Mouse (Mus musculus) midbrain, embryonic 10.5 days (tissue): ENCODE data around the gene Scrg1. TPM values are rescaled to one million over a fixed set of nuclear protein-coding genes. Genes with fewer than 3 reads are reported as not detected.
"Not testable (repeated sequence)": the region's sequence is repeated elsewhere in the genome, so short reads cannot be mapped to it uniquely, and the experiment has no call there.

ENCODE experiments used
- DNase-seq: peaks from one replicate; pipeline ENCODE4 v3.0.0-alpha.2; 2017; ENCODE audit warnings: low spot score
- H3K27ac ChIP-seq: fragments of 300-500 bp; sonication (generic); replicated peaks from 2 replicates; pipeline ENCODE4 v1.5.1; 2016; ENCODE audit warnings: mild to moderate bottlenecking
- H3K27me3 ChIP-seq: fragments of 300-500 bp; sonication (generic); 2 replicates; pipeline ENCODE4 v1.6.1; 2016; ENCODE audit warnings: low read depth, mild to moderate bottlenecking; ENCODE audit not compliant: poor library complexity, severe bottlenecking
- H3K36me3 ChIP-seq: fragments of 300-500 bp; sonication (generic); 2 replicates; pipeline ENCODE4 v1.6.1; 2016; ENCODE audit warnings: mild to moderate bottlenecking, moderate library complexity
- H3K4me1 ChIP-seq: fragments of 300-500 bp; sonication (generic); 2 replicates; pipeline ENCODE4 v1.6.1; 2016
- H3K4me3 ChIP-seq: fragments of 300-500 bp; sonication (generic); 2 replicates; pipeline ENCODE4 v1.5.1; 2016; ENCODE audit warnings: mild to moderate bottlenecking, moderate library complexity
- H3K9me3 ChIP-seq: fragments of 300-500 bp; sonication (generic); replicated peaks from 2 replicates; pipeline ENCODE4 v1.6.1; 2016; ENCODE audit warnings: mild to moderate bottlenecking
- WGBS: fragments of 180-500 bp; shearing (Covaris S2); methylation state at CpG from one replicate; pipeline ENCODE4 v1.1.7; 2016; 5-methylcytosine and 5-hydroxymethylcytosine counted together
- polyA plus RNA-seq: library from polyadenylated mRNA; unstranded; fragments of >200 nt; fragmentation: Nextera tagmentation; extraction: Ambion mirVana; gene quantifications from 2 replicates; pipeline ENCODE4 v1.2.1, GENCODE M21; 2016

The Scrg1 gene
- 0.35 TPM in 1 of 2 replicates, not detected in the other for polyA plus RNA-seq

GRCm38 (mm10) chr8:57455765-57456164 lies at the start of gene Scrg1:
Scrg1 (plus strand) TSS chr8:57455923.
- Histone ChIP-seq H3K4me1 (no peaks in the 10 kb centered on the region), H3K27me3 (no peaks in the 10 kb centered on the region), H3K9me3 (no peaks in the 10 kb centered on the region), H3K4me3 (no peak within 1 kb of the TSS), H3K36me3 (no peaks in the 10 kb centered on the region), H3K27ac (no peak within 1 kb of the TSS)
- no peak for DNase-seq
- 83% methylated on average over 3 of the region's 3 CpGs for WGBS

DNA sequence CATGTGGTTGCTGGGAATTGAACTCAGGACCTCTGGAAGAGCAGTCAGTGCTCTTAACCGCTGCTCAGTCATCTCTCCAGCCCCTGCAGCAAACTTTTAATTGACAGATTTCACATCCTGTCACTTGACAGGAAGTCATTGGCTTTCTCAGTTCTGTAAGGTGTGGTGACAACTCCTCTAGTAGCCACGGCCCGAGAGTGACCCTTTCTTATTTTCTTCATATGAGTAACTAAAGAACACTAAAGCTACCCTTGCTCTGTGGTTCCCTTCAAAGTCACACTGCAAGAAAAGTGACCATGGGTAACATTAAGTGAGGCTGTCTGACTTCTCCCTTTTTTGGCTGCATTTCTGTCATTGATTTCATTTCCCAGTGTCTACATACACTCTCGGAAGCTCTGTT lies 49.4 kb upstream of the Scrg1 start:
- H3K27me3 ChIP-seq: peaks cover 44% of the 10 kb centered on the region

DNA sequence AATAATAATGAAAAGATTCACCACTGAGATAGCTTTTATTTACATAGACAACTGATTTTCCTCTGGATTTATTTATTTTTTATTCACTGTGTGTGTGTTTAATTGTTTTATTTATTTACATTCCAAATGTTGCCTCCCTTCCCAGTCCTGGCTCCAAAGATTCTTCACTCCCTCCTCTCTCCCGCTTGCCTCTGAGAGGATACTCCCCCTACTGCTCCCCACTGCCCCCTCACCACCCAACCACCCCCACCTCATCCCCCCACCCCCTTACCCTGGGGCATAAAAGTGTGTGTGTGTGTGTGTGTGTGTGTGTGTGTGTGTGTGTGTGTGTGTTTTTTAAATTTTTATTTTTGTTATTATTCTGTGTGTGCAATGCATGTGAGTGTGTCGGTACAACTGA lies 46.4 kb upstream of the Scrg1 start:
- H3K9me3 ChIP-seq: no peaks in the 10 kb centered on the region
- peak overlapping the region; percentile 44; the same call in 1 of the 2 replicates for H3K4me3 ChIP-seq
- DNase-seq: no peak
- WGBS: 33% methylated on average over 2 of the region's 2 CpGs
- peaks cover 59% of the 10 kb centered on the region for H3K4me1 ChIP-seq
- peaks cover 56% of the 10 kb centered on the region for H3K27me3 ChIP-seq
- H3K36me3 ChIP-seq: no peaks in the 10 kb centered on the region
- peak overlapping the region; percentile 83 for H3K27ac ChIP-seq

More for the DNA sequence above, 49.4 kb upstream of the Scrg1 start:
- H3K4me3 ChIP-seq: no peak overlapping the region
- WGBS: 87% methylated on average over 4 of the region's 4 CpGs
- H3K4me1 ChIP-seq: peaks cover 75% of the 10 kb centered on the region
- DNase-seq: no peak
- no peaks in the 10 kb centered on the region for H3K36me3 ChIP-seq
- H3K27ac ChIP-seq: no peak overlapping the region
- H3K9me3 ChIP-seq: no peaks in the 10 kb centered on the region

DNA sequence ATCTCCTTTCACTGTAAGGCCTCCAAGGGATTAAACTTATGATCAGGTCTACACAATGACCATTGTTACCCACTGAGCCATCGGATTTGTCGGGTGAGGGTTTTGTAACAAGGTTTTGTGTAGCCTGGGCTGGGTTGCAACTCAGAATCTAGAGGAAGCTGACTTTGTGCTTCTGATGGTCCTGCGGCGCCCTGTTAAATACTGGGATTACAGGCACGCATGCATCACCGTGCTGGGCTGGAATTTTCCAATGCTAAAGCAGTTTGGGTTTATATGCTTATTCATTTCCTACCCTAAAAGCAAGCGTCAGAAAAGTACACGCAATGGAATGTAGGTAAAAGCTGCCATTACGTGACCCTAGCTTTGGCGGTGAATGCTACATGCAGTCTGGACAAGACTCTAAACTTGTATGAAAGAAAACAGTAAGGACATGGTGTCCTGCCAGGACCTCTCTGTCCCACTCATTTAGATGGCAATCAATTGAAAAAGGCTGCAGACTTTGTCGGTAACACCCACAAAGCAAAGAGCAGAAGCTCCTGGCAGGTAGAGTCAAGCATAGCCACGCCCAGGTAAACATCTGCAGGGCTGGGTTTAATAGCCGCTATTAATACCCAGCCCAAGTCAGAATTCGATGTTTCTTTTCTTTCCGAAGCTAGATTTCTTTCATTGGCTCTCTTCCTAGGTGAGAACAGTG lies 45.8 kb upstream of the Scrg1 start:
- DNase-seq: peak; percentile 34
- H3K4me3 ChIP-seq: peak overlapping the region; percentile 44
- no peaks in the 10 kb centered on the region for H3K36me3 ChIP-seq
- WGBS: 12% methylated on average over 15 of the region's 15 CpGs
- H3K4me1 ChIP-seq: peaks cover 53% of the 10 kb centered on the region
- peak overlapping the region; percentile 83 for H3K27ac ChIP-seq
- no peaks in the 10 kb centered on the region for H3K9me3 ChIP-seq
- H3K27me3 ChIP-seq: peaks cover 56% of the 10 kb centered on the region

DNA sequence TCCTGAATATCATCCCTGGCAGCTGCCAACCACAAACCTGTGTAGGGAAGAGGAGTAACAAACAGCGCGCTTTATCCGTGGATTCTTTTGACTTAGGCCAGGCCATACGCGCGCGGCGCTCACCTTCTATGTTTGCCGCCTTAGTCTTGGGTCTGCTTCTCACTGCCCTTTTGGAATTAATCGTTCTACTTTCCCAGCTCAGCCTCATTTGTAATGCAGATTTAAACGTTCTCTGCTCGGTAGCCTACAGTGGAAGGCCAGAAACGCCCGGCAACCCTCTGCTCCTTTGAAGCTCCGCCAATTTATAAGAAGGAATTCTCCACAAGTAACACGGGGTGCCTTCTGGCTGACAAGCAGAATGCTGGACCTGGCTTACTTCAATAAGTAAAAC lies 45.3 kb upstream of the Scrg1 start:
- WGBS: 2% methylated on average over 16 of the region's 16 CpGs
- H3K36me3 ChIP-seq: no peaks in the 10 kb centered on the region
- peaks cover 48% of the 10 kb centered on the region for H3K4me1 ChIP-seq
- no peaks in the 10 kb centered on the region for H3K9me3 ChIP-seq
- peaks cover 56% of the 10 kb centered on the region for H3K27me3 ChIP-seq
- peak overlapping the region; percentile 44 for H3K4me3 ChIP-seq
- peak; percentile 61 for DNase-seq
- peak overlapping the region; percentile 83 for H3K27ac ChIP-seq

- Histone ChIP-seq H3K4me1 (peaks cover 44% of the 10 kb centered on the region), H3K27me3 (peaks cover 53% of the 10 kb centered on the region), H3K4me3 (no peak overlapping the region), H3K9me3 (no peaks in the 10 kb centered on the region), H3K36me3 (no peaks in the 10 kb centered on the region), H3K27ac (no peak overlapping the region; the same call in 1 of the 2 replicates)
- WGBS: 86% methylated on average over 6 of the region's 6 CpGs
- DNase-seq: no peak
Observed at GRCm38 (mm10) chr8:57411366-57411765, 44.4 kb upstream of the Scrg1 start.

- DNase-seq: no peak
- Histone ChIP-seq H3K27ac (no peak overlapping the region), H3K36me3 (no peaks in the 10 kb centered on the region), H3K4me3 (no peak overlapping the region), H3K4me1 (no peaks in the 10 kb centered on the region), H3K27me3 (peaks cover 7% of the 10 kb centered on the region; the same call in 1 of the 2 replicates), H3K9me3 (0 out of 2 replicates have a peak, but pooled peaks cover 2% of the 10 kb centered on the region)
- 94% methylated on average over 5 of the region's 5 CpGs for WGBS
Observed at GRCm38 (mm10) chr8:57416827-57417226, 38.9 kb upstream of the Scrg1 start.

DNA sequence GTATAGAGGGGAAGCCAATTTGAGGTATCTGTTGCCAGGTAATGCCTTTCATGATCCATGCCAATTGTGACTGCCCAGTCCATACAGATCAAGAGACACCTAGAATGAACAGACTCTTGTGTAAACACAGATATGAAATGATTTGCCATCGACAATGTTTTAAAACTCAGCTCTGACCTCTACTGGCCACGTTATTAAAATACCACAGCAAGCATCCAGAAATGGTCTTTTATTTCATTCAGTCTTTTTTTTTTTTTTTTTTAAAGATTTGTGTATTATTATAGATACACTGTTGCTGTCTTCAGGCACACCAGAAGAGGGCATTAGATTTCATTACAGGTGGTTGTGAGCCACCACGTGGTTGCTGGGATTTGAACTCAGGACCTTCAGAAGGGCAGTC lies 29.6 kb upstream of the Scrg1 start:
- Histone ChIP-seq H3K9me3 (no peaks in the 10 kb centered on the region), H3K4me3 (no peak overlapping the region), H3K36me3 (no peaks in the 10 kb centered on the region), H3K27ac (no peak overlapping the region), H3K4me1 (peaks cover 25% of the 10 kb centered on the region), H3K27me3 (no peaks in the 10 kb centered on the region)
- no peak for DNase-seq
- 24% methylated on average over 3 of the region's 3 CpGs for WGBS

DNA sequence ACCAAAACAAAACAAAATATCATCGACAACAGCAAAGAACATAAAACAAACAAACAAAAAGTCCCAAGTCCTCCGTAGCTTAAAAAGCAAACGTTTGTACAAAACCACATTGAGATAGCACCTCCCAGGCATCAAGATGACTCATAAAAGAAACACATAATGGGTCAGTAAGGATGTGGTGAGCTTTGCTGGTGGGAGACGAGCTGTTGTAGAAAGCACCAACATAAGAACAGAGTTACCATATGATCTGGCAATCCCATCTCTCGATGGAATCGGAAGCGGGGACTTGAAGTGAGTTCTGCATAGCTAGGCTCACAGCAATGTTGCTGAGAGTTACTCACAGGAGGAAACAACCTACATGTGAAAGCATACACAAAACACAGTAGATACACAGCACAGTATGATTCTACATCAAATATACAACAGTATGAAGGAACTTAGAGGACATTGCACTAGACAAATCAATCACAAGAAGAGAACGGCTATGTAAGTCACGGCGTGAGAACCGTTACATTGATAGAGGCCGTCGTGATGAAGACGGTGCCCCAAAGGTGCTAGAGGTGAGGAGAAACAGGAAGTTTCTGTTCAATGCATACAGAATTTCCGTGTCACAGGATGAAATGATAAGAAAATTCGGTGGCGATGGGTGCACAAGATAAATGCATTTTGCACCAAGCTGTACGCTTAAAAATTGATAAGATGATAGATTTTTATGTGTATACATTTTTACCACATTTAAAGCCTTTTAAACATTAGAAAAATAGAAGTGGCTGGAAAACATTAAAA lies 27.9 kb upstream of the Scrg1 start:
- WGBS: 73% methylated on average over 18 of the region's 18 CpGs
- DNase-seq: no peak

DNA sequence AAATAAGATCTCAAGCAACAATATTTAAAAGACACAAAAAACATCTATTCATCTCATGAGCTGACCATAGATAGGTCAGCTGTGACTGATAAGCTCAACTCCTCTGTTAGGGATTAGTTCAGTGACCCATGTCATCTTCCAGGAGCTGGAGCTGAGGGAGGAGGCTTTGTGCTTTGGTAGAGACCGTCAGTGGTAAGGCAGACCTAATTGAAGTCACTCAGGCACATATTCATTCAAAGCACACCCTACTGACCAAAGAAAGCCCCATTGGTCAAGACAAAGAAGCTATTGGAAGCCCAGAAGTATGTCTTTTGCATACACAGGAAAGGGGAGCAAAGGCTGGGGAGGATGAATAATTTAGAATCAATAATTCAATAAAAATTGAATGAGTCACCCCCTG lies 27.2 kb upstream of the Scrg1 start:
- H3K27ac ChIP-seq: 0 out of 2 replicates have a peak overlapping the region, but pooled peaks have one; percentile 14

More for the DNA sequence above, 27.9 kb upstream of the Scrg1 start:
- H3K4me1 ChIP-seq: peaks cover 25% of the 10 kb centered on the region
- H3K4me3 ChIP-seq: no peak overlapping the region
- H3K9me3 ChIP-seq: no peaks in the 10 kb centered on the region
- no peaks in the 10 kb centered on the region for H3K36me3 ChIP-seq
- H3K27me3 ChIP-seq: no peaks in the 10 kb centered on the region
- H3K27ac ChIP-seq: no peak overlapping the region

DNA sequence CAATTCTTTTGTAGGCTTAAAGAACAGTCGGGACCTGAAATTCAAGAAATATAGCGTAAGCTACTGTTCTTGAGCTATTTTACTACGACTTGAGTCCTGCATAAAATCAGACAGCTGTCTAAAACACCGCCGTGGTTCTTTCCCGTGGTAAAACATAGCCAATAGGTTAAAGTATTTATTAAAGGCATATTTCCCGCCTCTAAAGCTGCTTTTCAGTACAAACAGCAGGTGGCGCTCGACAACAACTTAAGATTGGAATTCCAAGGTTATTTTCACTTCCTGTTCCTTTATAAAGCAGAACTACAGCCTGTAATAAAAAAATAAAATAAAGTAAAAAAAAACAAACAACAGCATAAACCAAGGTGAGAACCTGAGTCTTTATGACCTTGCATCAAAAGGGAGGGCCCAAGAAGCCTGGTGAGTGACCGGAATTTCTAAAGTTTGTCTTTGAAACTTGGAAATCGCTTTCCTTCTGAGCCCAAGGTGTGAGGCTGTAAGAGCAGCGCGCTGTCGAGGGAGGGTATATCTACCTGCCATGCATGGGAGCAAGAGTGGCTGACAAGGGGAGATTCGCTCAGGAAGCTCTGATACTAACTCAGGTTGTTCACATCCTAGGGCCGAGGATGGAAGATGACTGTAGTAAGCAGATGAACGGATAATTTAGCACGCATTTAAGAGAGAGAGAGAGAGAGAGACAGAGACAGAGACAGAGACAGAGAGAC lies 26.4 kb upstream of the Scrg1 start:
- WGBS: 37% methylated on average over 18 of the region's 18 CpGs
- Histone ChIP-seq H3K27me3 (no peaks in the 10 kb centered on the region), H3K9me3 (no peaks in the 10 kb centered on the region), H3K27ac (0 out of 2 replicates have a peak overlapping the region, but pooled peaks have one; percentile 14), H3K4me3 (peak overlapping the region; percentile 34), H3K36me3 (no peaks in the 10 kb centered on the region), H3K4me1 (peaks cover 25% of the 10 kb centered on the region)
- peak; percentile 67 for DNase-seq

More for the DNA sequence above, 27.2 kb upstream of the Scrg1 start:
- peak overlapping the region; percentile 34; the same call in 1 of the 2 replicates for H3K4me3 ChIP-seq
- 7% methylated on average over 1 of the region's 1 CpGs for WGBS
- peak; percentile 38 for DNase-seq
- no peaks in the 10 kb centered on the region for H3K27me3 ChIP-seq
- H3K9me3 ChIP-seq: no peaks in the 10 kb centered on the region
- H3K36me3 ChIP-seq: no peaks in the 10 kb centered on the region
- peaks cover 25% of the 10 kb centered on the region for H3K4me1 ChIP-seq

GRCm38 (mm10) chr8:57429888-57430274 lies 25.8 kb upstream of the Scrg1 start:
- H3K27ac ChIP-seq, H3K4me3 ChIP-seq, H3K9me3 ChIP-seq, H3K36me3 ChIP-seq, DNase-seq, H3K27me3 ChIP-seq: not testable (repeated sequence)
- 69% methylated on average over 5 of the region's 5 CpGs for WGBS
- H3K4me1 ChIP-seq: peaks cover 25% of the 10 kb centered on the region
